Mouse (Mus musculus) myocyte (in vitro differentiated cells): Measurements from ENCODE around the gene Olfr690.
"Not testable (repeated sequence)": the region's sequence is repeated elsewhere in the genome, so short reads cannot be mapped to it uniquely, and the experiment has no call there.

Source experiments
- MAX ChIP-seq: IDR thresholded peaks from one replicate; pipeline ENCODE4 v1.6.1; 2011; ENCODE audit warnings: low read depth, mild to moderate bottlenecking, control low read depth
- USF1 ChIP-seq: IDR thresholded peaks from one replicate; pipeline ENCODE4 v1.6.1; 2011; ENCODE audit warnings: low read depth, mild to moderate bottlenecking, control low read depth, moderate library complexity

DNA sequence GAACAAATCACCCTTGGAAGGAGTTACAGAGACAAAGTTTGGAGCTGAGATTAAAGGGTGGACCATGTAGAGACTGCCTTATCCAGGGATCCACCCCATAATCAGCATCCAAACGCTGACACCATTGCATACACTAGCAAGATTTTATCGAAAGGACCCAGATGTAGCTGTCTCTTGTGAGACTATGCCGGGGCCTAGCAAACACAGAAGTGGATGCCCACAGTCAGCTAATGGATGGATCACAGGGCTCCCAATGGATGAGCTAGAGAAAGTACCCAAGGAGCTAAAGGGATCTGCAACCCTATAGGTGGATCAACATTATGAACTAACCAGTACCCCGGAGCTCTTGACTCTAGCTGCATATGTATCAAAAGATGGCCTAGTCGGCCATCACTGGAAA lies 22.2 kb upstream of the Olfr690 start:
- TF ChIP-seq USF1, MAX: not testable (repeated sequence)
